Mouse (Mus musculus) limb, embryonic 15.5 days (tissue): ENCODE results near the gene Nanos3. TPM values are rescaled to one million over a fixed set of nuclear protein-coding genes. Genes with fewer than 3 reads are reported as not detected.

ENCODE experiments used
- ATAC-seq: fragments of 200-750 bp; cut with Nextera tagmentation; 2 replicates; pipeline ENCODE4 v1.8.0; 2017; ENCODE audit warnings: low read depth, moderate TSS enrichment; ENCODE audit not compliant: insufficient number of reproducible peaks, low FRiP score, low TSS enrichment
- H3K27ac ChIP-seq: fragments of 300-500 bp; sonication (generic); 2 replicates; pipeline ENCODE4 v1.5.1; 2015; ENCODE audit warnings: moderate library complexity, mild to moderate bottlenecking, inconsistent platforms
- H3K27me3 ChIP-seq: fragments of 300-500 bp; sonication (generic); 2 replicates; pipeline ENCODE4 v1.6.1; 2015; ENCODE audit warnings: inconsistent platforms
- H3K36me3 ChIP-seq: fragments of 300-500 bp; sonication (generic); 2 replicates; pipeline ENCODE4 v1.6.1; 2015; ENCODE audit warnings: inconsistent platforms
- H3K4me1 ChIP-seq: fragments of 300-500 bp; sonication (generic); 2 replicates; pipeline ENCODE4 v1.6.1; 2015; ENCODE audit warnings: inconsistent platforms
- H3K4me2 ChIP-seq: fragments of 300-500 bp; sonication (generic); 2 replicates; pipeline ENCODE4 v1.6.1; 2015; ENCODE audit warnings: mild to moderate bottlenecking, inconsistent platforms
- H3K4me3 ChIP-seq: fragments of 300-500 bp; sonication (generic); 2 replicates; pipeline ENCODE4 v1.5.1; 2015; ENCODE audit warnings: mild to moderate bottlenecking, inconsistent platforms
- H3K9ac ChIP-seq: fragments of 300-500 bp; sonication (generic); 2 replicates; pipeline ENCODE4 v1.6.1; 2015; ENCODE audit warnings: inconsistent platforms
- H3K9me3 ChIP-seq: fragments of 300-500 bp; sonication (generic); 2 replicates; pipeline ENCODE4 v1.6.1; 2016; ENCODE audit warnings: inconsistent platforms
- WGBS: fragments of 180-500 bp; shearing (Covaris S2); methylation state at CpG from one replicate; pipeline ENCODE4 v1.1.7; 2015; 5-methylcytosine and 5-hydroxymethylcytosine counted together
- microRNA counts: library from miRNA; unstranded; fragments of <30 nt; microRNA quantifications from one replicate; lab custom pipeline; 2016
- microRNA-seq: library from miRNA; unstranded; fragments of <30 nt; microRNA quantifications from one replicate; pipeline ENCODE4, GENCODE M21; 2016
- polyA plus RNA-seq: library from polyadenylated mRNA; unstranded; fragments of >200 nt; fragmentation: Nextera tagmentation; extraction: Ambion mirVana; gene quantifications from 2 replicates; pipeline ENCODE4 v1.2.1, GENCODE M21; 2015

Nanos3 gene
- polyA plus RNA-seq, 1 experiment from 2014 or later: 3.0 TPM

GRCm38 (mm10) chr8:84132225-84132624 lies 52.8 kb downstream of the Nanos3 start:
- no peak for ATAC-seq
- Histone ChIP-seq H3K4me2 (no peak overlapping the region), H3K4me3 (no peak overlapping the region), H3K27me3 (no peaks in the 10 kb centered on the region), H3K36me3 (peaks cover 58% of the 10 kb centered on the region), H3K4me1 (peaks cover 12% of the 10 kb centered on the region), H3K9me3 (no peaks in the 10 kb centered on the region), H3K27ac (no peak overlapping the region), H3K9ac (no peak overlapping the region)
- 81% methylated on average over 8 of the region's 8 CpGs for WGBS

GRCm38 (mm10) chr8:84130806-84131205 lies 54.2 kb downstream of the Nanos3 start:
- ATAC-seq: no peak
- 41% methylated on average over 30 of the region's 30 CpGs for whole genome bisulfite sequencing
- Histone ChIP-seq H3K4me3 (no peak overlapping the region), H3K27ac (no peak overlapping the region), H3K4me2 (no peak overlapping the region), H3K4me1 (peaks cover 14% of the 10 kb centered on the region), H3K9me3 (no peaks in the 10 kb centered on the region), H3K36me3 (peaks cover 43% of the 10 kb centered on the region), H3K9ac (no peak overlapping the region), H3K27me3 (no peaks in the 10 kb centered on the region)

GRCm38 (mm10) chr8:84128277-84128676 lies 56.7 kb downstream of the Nanos3 start:
- Histone ChIP-seq H3K4me1 (peaks cover 14% of the 10 kb centered on the region), H3K27ac (no peak overlapping the region), H3K27me3 (no peaks in the 10 kb centered on the region), H3K9ac (no peak overlapping the region), H3K9me3 (no peaks in the 10 kb centered on the region), H3K36me3 (peaks cover 18% of the 10 kb centered on the region), H3K4me3 (no peak overlapping the region), H3K4me2 (no peak overlapping the region)
- ATAC-seq: no peak
- WGBS: 51% methylated on average over 8 of the region's 8 CpGs

DNA sequence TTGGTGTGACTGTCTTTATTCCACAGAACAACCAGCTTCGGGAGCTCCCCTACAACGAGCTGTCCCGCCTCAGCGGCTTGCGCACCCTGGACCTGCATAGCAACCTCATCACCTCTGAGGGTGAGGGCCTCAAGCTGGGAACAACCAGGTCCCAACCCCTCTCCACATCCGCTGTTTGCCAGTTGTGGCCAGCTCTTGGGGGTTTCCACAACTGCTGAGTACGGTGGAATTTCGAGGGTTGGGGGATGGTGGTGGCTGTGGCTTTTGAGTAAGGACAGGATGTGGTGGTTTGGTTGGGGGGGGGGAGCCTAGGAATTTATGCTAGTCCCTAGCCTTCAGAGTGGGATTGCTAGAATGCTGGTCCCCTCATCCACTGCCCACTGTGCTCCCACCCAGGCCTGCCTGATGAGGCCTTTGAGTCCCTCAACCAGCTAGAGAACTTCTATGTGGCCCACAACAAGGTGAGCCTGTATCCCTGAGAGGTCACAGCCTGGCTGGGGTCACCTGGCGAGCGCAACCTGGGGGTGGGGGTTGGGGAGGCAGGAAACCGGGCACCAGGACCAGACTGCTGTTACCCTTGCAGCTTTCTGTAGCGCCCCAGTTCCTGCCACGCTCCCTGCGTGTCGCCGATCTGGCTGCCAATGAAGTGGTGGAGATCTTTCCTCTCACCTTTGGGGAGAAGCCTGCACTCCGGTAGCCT lies 57.7 kb downstream of the Nanos3 start:
- WGBS: 57% methylated on average over 17 of the region's 17 CpGs
- peak overlapping the region; percentile 59; the same call in 1 of the 2 replicates for H3K27ac ChIP-seq
- 0 out of 2 replicates have a peak overlapping the region, but pooled peaks have one; percentile 4 for H3K4me2 ChIP-seq
- H3K9ac ChIP-seq: no peak overlapping the region
- H3K27me3 ChIP-seq: no peaks in the 10 kb centered on the region
- no peak for ATAC-seq
- peaks cover 14% of the 10 kb centered on the region for H3K4me1 ChIP-seq
- H3K9me3 ChIP-seq: no peaks in the 10 kb centered on the region
- peaks cover 9% of the 10 kb centered on the region for H3K36me3 ChIP-seq
- H3K4me3 ChIP-seq: no peak overlapping the region

- Histone ChIP-seq H3K27ac (no peak overlapping the region), H3K4me3 (no peak overlapping the region), H3K4me2 (no peak overlapping the region), H3K4me1 (peaks cover 14% of the 10 kb centered on the region), H3K27me3 (no peaks in the 10 kb centered on the region), H3K9me3 (no peaks in the 10 kb centered on the region), H3K36me3 (peaks cover 3% of the 10 kb centered on the region; the same call in 1 of the 2 replicates), H3K9ac (no peak overlapping the region)
- ATAC-seq: no peak
- WGBS: 64% methylated on average over 2 of the region's 2 CpGs
Measured at GRCm38 (mm10) chr8:84126742-84127141, 58.3 kb downstream of the Nanos3 start.

DNA sequence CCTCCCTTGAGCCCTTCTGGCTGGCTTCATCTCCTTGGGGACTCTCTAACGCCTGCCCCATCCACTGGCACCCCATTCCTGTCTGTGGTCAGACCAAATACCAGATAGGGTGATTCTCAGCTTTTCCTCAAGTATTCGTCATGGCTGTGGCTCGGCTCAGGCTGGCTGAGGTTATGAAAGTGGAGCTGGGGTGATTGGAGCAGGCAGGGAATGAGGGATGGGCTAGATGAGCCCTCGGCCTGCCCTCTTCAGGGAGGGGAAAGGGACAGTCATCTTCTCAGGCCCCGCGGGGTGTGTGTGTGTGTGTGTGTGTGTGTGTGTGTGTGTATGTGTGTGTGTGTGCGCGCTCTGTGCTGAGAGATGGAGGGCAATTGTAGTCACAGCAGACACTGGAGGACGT lies 59.4 kb downstream of the Nanos3 start, which contains the start of gene Podnl1:
Gene Podnl1 (plus strand): TSS at position 334 of the 400 bp plus-strand sequence.
- ATAC-seq: no peak
- peaks cover 10% of the 10 kb centered on the region for H3K4me1 ChIP-seq
- no peaks in the 10 kb centered on the region for H3K9me3 ChIP-seq
- no peak within 1 kb of the TSS for H3K4me3 ChIP-seq
- no peak within 1 kb of the TSS for H3K27ac ChIP-seq
- H3K9ac ChIP-seq: no peak within 1 kb of the TSS
- no peaks in the 10 kb centered on the region for H3K27me3 ChIP-seq
- no peak within 1 kb of the TSS for H3K4me2 ChIP-seq
- WGBS: 58% methylated on average over 9 of the region's 9 CpGs
- H3K36me3 ChIP-seq: no peaks in the 10 kb centered on the region

MicroRNAs encoded within 50 kb of the gene (microRNA counts, 519-probe panel; counts per million panel counts)
- 2,767 counts per million, percentile 61 among the panel's probes with 10 or more counts for microRNA mmu-miR-181c (lab: Ali Mortazavi, UCI)
- 4,054 counts per million, percentile 92 among the panel's probes with 10 or more counts for microRNA mmu-miR-23a (lab: Ali Mortazavi, UCI)
- 4,169 counts per million, percentile 93 among the panel's probes with 10 or more counts for microRNA mmu-miR-27a (lab: Ali Mortazavi, UCI)

Small RNAs within 50 kb of the gene (microRNA-seq; reads per million reads assigned to microRNA genes)
- not detected for gene Gm25110
- 5,275 reads per million, percentile 91 among the genes with 10 or more reads in this experiment for gene Mir181c
- 3,747 reads per million, percentile 86 among the genes with 10 or more reads in this experiment for gene Mir181d
- gene Mir23a: 27,813 reads per million, percentile 97 among the genes with 10 or more reads in this experiment
- not detected for gene Mir24-2
- gene Mir27a: 439 reads per million, percentile 66 among the genes with 10 or more reads in this experiment
- gene Mir3074-2: not detected

Other genes with a start within 250 kb of the Nanos3 start
- 0.35 and 0.37 TPM in 2 replicates for gene Gm10644, start 230.0 kb downstream of the Nanos3 start, polyA plus RNA-seq
- gene Asf1b, start 229.7 kb downstream of the Nanos3 start, polyA plus RNA-seq: 55.8 and 62.5 TPM in 2 replicates
- gene Prkaca, start 212.2 kb downstream of the Nanos3 start, polyA plus RNA-seq: 171 and 227 TPM in 2 replicates
- 8.8 and 10.6 TPM in 2 replicates for gene Samd1, start 187.5 kb downstream of the Nanos3 start, polyA plus RNA-seq
- gene 1700067K01Rik, start 183.7 kb downstream of the Nanos3 start, polyA plus RNA-seq: 0.58 and 1.00 TPM in 2 replicates
- gene 2210011C24Rik, start 173.0 kb downstream of the Nanos3 start, polyA plus RNA-seq: 0.27 and 0.71 TPM in 2 replicates
- 5.4 and 5.5 TPM in 2 replicates for gene Palm3, start 163.7 kb downstream of the Nanos3 start, polyA plus RNA-seq
- gene Il27ra, start 142.6 kb downstream of the Nanos3 start, polyA plus RNA-seq: 1.7 and 2.2 TPM in 2 replicates
- not detected in 2 replicates for gene Rln3, start 140.2 kb downstream of the Nanos3 start, polyA plus RNA-seq
- 1.0 and 1.4 TPM in 2 replicates for gene Gm10643, start 120.1 kb downstream of the Nanos3 start, polyA plus RNA-seq
- gene Rfx1, start 118.4 kb downstream of the Nanos3 start, polyA plus RNA-seq: 8.0 and 8.5 TPM in 2 replicates
- 6.8 and 8.7 TPM in 2 replicates for gene Dcaf15, start 80.4 kb downstream of the Nanos3 start, polyA plus RNA-seq
- 2.0 and 2.2 TPM in 2 replicates for gene Podnl1, start 59.2 kb downstream of the Nanos3 start, polyA plus RNA-seq
- 28.5 and 29.2 TPM in 2 replicates for gene Cc2d1a, start 37.3 kb downstream of the Nanos3 start, polyA plus RNA-seq
- 1.1 and 1.3 TPM in 2 replicates for gene 4930432K21Rik, start 37.2 kb downstream of the Nanos3 start, polyA plus RNA-seq
- 13.5 and 15.1 TPM in 2 replicates for gene Zswim4, start 51.8 kb upstream of the Nanos3 start, polyA plus RNA-seq
- gene D8Ertd738e, start 64.5 kb upstream of the Nanos3 start, polyA plus RNA-seq: 309 and 325 TPM in 2 replicates
- gene Mri1, start 72.1 kb upstream of the Nanos3 start, polyA plus RNA-seq: 62.0 and 65.5 TPM in 2 replicates
- 18.8 and 20.6 TPM in 2 replicates for gene Ccdc130, start 85.2 kb upstream of the Nanos3 start, polyA plus RNA-seq
- gene Cacna1a, start 203.2 kb upstream of the Nanos3 start, polyA plus RNA-seq: 3.3 and 5.2 TPM in 2 replicates